ENCODE assay signal across 13 mouse cellular contexts in the genomic region with DNA sequence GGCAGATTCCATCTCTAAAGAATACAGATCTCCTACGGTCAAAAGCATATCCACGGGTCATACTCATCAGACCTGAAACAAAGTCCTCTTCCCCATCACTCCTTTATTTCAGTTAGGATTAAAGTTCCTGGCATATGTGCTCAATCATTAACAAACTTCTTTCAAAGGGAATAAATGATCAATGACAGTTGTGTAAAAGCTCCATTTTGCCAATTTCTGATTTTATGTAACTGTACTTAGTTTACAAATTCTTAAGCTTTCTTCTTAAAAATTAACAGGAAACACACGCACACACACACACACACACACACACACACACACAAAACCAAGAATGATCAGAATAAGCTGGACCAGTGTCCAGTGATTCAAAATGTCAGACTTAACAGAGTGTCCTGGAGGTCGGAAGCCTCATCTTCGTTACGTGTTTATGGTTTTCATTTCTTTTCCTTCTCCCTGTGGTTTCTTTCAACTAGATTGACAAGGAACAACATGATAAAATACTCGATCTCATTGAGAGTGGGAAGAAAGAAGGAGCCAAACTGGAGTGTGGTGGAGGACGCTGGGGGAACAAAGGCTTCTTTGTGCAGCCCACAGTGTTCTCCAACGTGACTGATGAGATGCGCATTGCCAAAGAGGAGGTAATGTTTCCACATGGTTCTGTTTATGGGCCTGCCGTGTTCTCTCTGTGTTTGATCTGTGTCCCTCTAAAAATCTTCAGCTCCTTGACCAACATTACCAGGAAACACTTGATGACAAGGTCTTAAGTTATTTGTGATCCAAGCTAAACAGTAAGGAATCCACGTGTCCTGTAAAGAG.
DNase-seq lines count a peak whose midpoint lies in the region; ATAC-seq and TF ChIP-seq lines count a peak whose summit lies in the region.
"Had no signal": no experiment of that assay in that cellular context is flagged by ENCODE, and none has a peak within 500 bp of the region (broad histone marks: within the 10 kb centered on the region; RNA-seq: fewer than 3 reads in every experiment).

No protein-coding gene starts in this region.

- no peak overlapping the region for H3K27ac ChIP-seq in intestine, embryonic 15.5 days
- H3K27ac ChIP-seq in intestine, postnatal 0 days (ENCODE audit: low read depth, low read length), result no peak overlapping the region
- H3K27ac ChIP-seq: embryonic facial prominence, embryonic 12.5 days; heart, adult 2 months had no signal

- H3K9me3 ChIP-seq in intestine, embryonic 15.5 days, result no peaks in the 10 kb centered on the region
- H3K9me3 ChIP-seq in intestine, postnatal 0 days (ENCODE audit: control insufficient read depth), result no peaks in the 10 kb centered on the region
- H3K9me3 ChIP-seq: embryonic facial prominence, embryonic 12.5 days; megakaryocyte, embryonic 14.5 days had no signal

- H3K4me3 ChIP-seq in intestine, embryonic 15.5 days (replicated peaks), result no peak overlapping the region
- H3K4me3 ChIP-seq in intestine, postnatal 0 days (ENCODE audit: low read depth, low read length), result no peak overlapping the region
- H3K4me3 ChIP-seq: embryonic facial prominence, embryonic 12.5 days; heart, adult 2 months; megakaryocyte, embryonic 14.5 days had no signal

- no peaks in the 10 kb centered on the region for H3K27me3 ChIP-seq in intestine, embryonic 15.5 days (replicated peaks)
- H3K27me3 ChIP-seq in intestine, postnatal 0 days (replicated peaks; ENCODE audit: control insufficient read depth, insufficient read depth, low read length), result no peaks in the 10 kb centered on the region
- H3K27me3 ChIP-seq: embryonic facial prominence, embryonic 12.5 days; megakaryocyte, embryonic 14.5 days had no signal

- no peak overlapping the region for H3K9ac ChIP-seq in intestine, embryonic 15.5 days
- H3K9ac ChIP-seq in intestine, postnatal 0 days (ENCODE audit: low read depth, low read length), result no peak overlapping the region
- H3K9ac ChIP-seq: embryonic facial prominence, embryonic 12.5 days had no signal

- ATAC-seq in intestine, embryonic 15.5 days, result peak; percentile 41; the same call in 1 of the 2 replicates
- no peak for ATAC-seq in intestine, postnatal 0 days
- ATAC-seq in CD4-positive, CD25-positive, alpha-beta regulatory T cell, adult 4 months, result no peak

- no peaks in the 10 kb centered on the region for H3K36me3 ChIP-seq in intestine, embryonic 15.5 days
- H3K36me3 ChIP-seq in intestine, postnatal 0 days (ENCODE audit: control insufficient read depth, insufficient read depth), result no peaks in the 10 kb centered on the region
- H3K36me3 ChIP-seq: embryonic facial prominence, embryonic 12.5 days had no signal

- DNase-seq in Muller cell, postnatal 12 days (ENCODE audit: inconsistent ontology term), result peak; percentile 56
- peak; percentile 23 for DNase-seq in embryo, embryonic 11.5 days (ENCODE audit: low read depth, low spot score)
- DNase-seq in heart, postnatal 4 days, result peak; percentile 12
- DNase-seq in adrenal gland, postnatal 14 days, result no peak
- DNase-seq in spleen, adult 18-20 months, result no peak
- DNase-seq: kidney, postnatal 14 days had no signal

- H3K4me1 ChIP-seq in intestine, embryonic 15.5 days (replicated peaks), result no peaks in the 10 kb centered on the region
- no peaks in the 10 kb centered on the region for H3K4me1 ChIP-seq in intestine, postnatal 0 days (replicated peaks; ENCODE audit: control insufficient read depth, insufficient read depth, low read length)
- H3K4me1 ChIP-seq: embryonic facial prominence, embryonic 12.5 days; megakaryocyte, embryonic 14.5 days had no signal

- no peak for TF ChIP-seq CTCF in intestine, postnatal 0 days (IDR thresholded peaks at IDR 0.05; ENCODE audit: low read depth)

- 70% methylated on average over 12 of the region's 12 CpGs for WGBS in intestine, embryonic 15.5 days
- WGBS in intestine, postnatal 0 days, result 68% methylated on average over 12 of the region's 12 CpGs

- no peak overlapping the region for H3K4me2 ChIP-seq in intestine, embryonic 15.5 days (replicated peaks)
- H3K4me2 ChIP-seq in intestine, postnatal 0 days (replicated peaks; ENCODE audit: low read depth), result no peak overlapping the region
- H3K4me2 ChIP-seq: embryonic facial prominence, embryonic 12.5 days; liver, embryonic 11.5 days had no signal

Comparison
In these comparisons a context has a peak if more than half of its experiments do, and no peak if none do; other contexts are left out.
1. DNase-seq: peak in Muller cell, postnatal 12 days (single experiment), embryo, embryonic 11.5 days (single experiment) and heart, postnatal 4 days (single experiment); none in adrenal gland, postnatal 14 days (single experiment) and spleen, adult 18-20 months (0 of 2).